Mouse (Mus musculus): ENCODE measurements at regions not wholly inside any gene's neighbourhood (a gene's known extent, or its start where the extent isn't known, plus 50 kb on each side); places are given as distances from the start of the nearest gene placed in this dataset.

DNA sequence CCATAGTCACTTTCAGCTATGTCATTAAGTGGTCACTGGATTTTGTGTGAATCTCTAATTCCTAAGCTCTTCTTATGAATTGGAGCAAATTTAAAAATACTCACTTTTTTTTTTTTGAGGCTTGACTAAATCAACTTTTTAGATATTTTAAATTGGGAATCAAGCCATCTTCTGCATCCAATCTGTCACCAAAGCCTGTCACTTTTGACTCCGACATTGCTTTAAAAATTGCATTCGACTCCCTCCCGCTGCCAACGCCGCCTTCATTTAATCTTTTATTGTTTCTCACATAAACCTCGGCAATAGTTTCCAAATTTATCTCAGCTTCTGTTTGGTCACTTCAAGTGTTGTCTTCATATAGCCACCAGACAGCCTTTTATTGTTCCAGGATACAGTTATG is 109.8 kb upstream of the Rorb start:
- no peaks in the 10 kb centered on the region for H3K27me3 ChIP-seq (ENCODE audit: control insufficient read depth, insufficient read depth, low read length)
- 91% methylated on average over 6 of the region's 6 CpGs for WGBS
- no peaks in the 10 kb centered on the region for H3K4me1 ChIP-seq (ENCODE audit: control insufficient read depth, insufficient read depth, low read length)
- H3K9me3 ChIP-seq (ENCODE audit: control insufficient read depth, low read depth, low read length) = no peaks in the 10 kb centered on the region
- H3K36me3 ChIP-seq (ENCODE audit: control insufficient read depth, insufficient read depth, low read length) = no peaks in the 10 kb centered on the region
- ATAC-seq (ENCODE audit: insufficient number of reproducible peaks, insufficient read depth, low FRiP score, low read depth) = no peak
- H3K4me2 ChIP-seq (replicated peaks; ENCODE audit: low read depth, low read length) = no peak overlapping the region
- H3K27ac ChIP-seq (ENCODE audit: low read length) = no peak overlapping the region
- H3K4me3 ChIP-seq (ENCODE audit: low read depth, low read length) = no peak overlapping the region
- no peak overlapping the region for H3K9ac ChIP-seq (replicated peaks; ENCODE audit: low read depth, low read length)

DNA sequence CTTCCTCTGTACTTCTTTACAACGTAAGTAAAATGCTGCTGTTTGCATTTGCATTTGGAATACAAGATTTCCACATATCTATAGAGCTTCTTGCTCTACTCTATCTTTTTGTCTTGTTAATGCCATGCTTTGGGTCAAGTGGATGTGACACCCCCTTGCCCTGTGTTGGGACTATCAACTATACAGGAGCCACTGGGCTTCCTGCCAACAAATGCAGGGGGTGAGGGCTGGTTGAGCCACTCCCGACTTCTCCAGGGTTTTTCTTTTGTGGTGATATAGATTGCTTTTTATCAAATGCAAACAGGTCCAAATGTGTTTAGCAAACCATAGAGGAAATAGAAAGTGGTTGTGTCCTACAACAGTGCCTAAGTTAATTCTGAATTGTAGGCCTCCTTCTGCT is 108.4 kb upstream of the Rorb start:
- no peaks in the 10 kb centered on the region for H3K4me1 ChIP-seq (ENCODE audit: control insufficient read depth, insufficient read depth, low read length)
- H3K4me2 ChIP-seq (replicated peaks; ENCODE audit: low read depth, low read length) = no peak overlapping the region
- no peak overlapping the region for H3K4me3 ChIP-seq (ENCODE audit: low read depth, low read length)
- no peak overlapping the region for H3K9ac ChIP-seq (replicated peaks; ENCODE audit: low read depth, low read length)
- peak; percentile 82 for ATAC-seq (ENCODE audit: insufficient number of reproducible peaks, insufficient read depth, low FRiP score, low read depth)
- no peaks in the 10 kb centered on the region for H3K36me3 ChIP-seq (ENCODE audit: control insufficient read depth, insufficient read depth, low read length)
- no peak overlapping the region for H3K27ac ChIP-seq (ENCODE audit: low read length)
- H3K27me3 ChIP-seq (ENCODE audit: control insufficient read depth, insufficient read depth, low read length) = no peaks in the 10 kb centered on the region
- H3K9me3 ChIP-seq (ENCODE audit: control insufficient read depth, low read depth, low read length) = no peaks in the 10 kb centered on the region
- 74% methylated on average over 2 of the region's 2 CpGs for WGBS

DNA sequence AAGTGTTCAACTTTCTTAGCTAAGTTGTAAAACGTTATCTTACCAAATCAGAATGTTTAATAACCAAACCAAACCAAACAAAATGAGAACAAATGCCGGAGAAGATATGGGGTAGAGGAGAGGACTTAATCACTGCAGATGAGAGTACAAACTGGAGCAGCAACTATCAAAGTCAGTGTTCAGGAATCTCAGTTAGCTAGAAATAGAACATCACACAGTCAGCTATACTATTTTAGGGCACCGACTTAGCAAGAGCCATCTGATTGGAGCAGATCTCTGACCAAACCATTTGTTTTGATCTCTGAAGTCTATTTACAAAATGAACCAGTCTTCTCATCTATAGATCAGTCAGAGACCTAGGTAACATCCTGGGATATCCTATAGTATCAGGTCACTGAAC is 107.7 kb upstream of the Rorb start:
- H3K4me2 ChIP-seq (replicated peaks; ENCODE audit: low read depth, low read length) = no peak overlapping the region
- H3K36me3 ChIP-seq (ENCODE audit: control insufficient read depth, insufficient read depth, low read length) = no peaks in the 10 kb centered on the region
- H3K4me3 ChIP-seq (ENCODE audit: low read depth, low read length) = no peak overlapping the region
- no peaks in the 10 kb centered on the region for H3K9me3 ChIP-seq (ENCODE audit: control insufficient read depth, low read depth, low read length)
- no peak overlapping the region for H3K9ac ChIP-seq (replicated peaks; ENCODE audit: low read depth, low read length)
- ATAC-seq (ENCODE audit: insufficient number of reproducible peaks, insufficient read depth, low FRiP score, low read depth) = no peak
- no peaks in the 10 kb centered on the region for H3K4me1 ChIP-seq (ENCODE audit: control insufficient read depth, insufficient read depth, low read length)
- WGBS = 68% methylated on average over 3 of the region's 3 CpGs
- H3K27ac ChIP-seq (ENCODE audit: low read length) = no peak overlapping the region
- H3K27me3 ChIP-seq (ENCODE audit: control insufficient read depth, insufficient read depth, low read length) = no peaks in the 10 kb centered on the region

DNA sequence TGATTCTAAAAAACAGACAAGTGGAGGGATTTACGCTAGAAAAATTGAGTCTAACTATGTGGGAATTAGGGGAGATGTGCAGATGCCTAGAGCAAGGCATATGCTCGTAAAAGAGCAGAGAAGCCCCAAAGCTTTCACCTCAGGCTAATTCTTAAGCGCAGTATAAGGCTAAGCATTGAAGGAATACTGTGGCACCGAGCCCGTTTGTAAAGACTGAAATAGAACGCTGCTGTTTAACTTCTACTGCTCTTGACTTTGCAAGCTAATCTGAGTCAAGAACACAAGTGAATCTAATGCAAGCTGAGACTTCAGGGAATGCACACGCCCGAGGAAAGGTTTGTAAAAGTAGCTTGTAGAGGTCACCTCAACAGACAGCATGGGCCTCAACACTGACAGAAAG is 88.5 kb upstream of the Rorb start:
- Histone ChIP-seq H3K9me3 (ENCODE audit: control insufficient read depth, low read depth, low read length) (no peaks in the 10 kb centered on the region), H3K4me3 (ENCODE audit: low read depth, low read length) (no peak overlapping the region), H3K27ac (ENCODE audit: low read length) (no peak overlapping the region), H3K4me1 (ENCODE audit: control insufficient read depth, insufficient read depth, low read length) (no peaks in the 10 kb centered on the region), H3K36me3 (ENCODE audit: control insufficient read depth, insufficient read depth, low read length) (no peaks in the 10 kb centered on the region), H3K27me3 (ENCODE audit: control insufficient read depth, insufficient read depth, low read length) (no peaks in the 10 kb centered on the region), H3K9ac (replicated peaks; ENCODE audit: low read depth, low read length) (no peak overlapping the region), H3K4me2 (replicated peaks; ENCODE audit: low read depth, low read length) (no peak overlapping the region)
- 75% methylated on average over 8 of the region's 8 CpGs for WGBS
- no peak for ATAC-seq (ENCODE audit: insufficient number of reproducible peaks, insufficient read depth, low FRiP score, low read depth)

DNA sequence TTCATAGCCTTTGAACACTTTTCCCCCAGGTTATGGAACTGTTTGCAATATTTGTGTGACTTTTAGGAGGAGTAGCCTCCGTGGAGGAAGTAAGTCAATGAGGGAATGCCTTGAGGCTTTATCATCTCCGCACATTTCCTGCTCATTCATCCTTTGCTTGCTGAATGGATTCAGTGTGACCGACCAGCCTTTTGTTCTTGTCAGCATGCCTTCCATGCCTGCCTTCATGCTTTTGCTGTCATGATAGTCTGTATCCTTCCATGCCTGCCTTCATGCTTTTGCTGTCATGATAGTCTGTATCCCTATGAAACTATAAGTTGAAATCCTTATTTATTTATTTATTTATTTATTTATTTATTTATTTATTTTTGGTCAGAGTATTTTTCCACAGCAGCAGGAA is 87.8 kb upstream of the Rorb start:
- no peak overlapping the region for H3K9ac ChIP-seq (replicated peaks; ENCODE audit: low read depth, low read length)
- H3K4me3 ChIP-seq (ENCODE audit: low read depth, low read length) = no peak overlapping the region
- no peaks in the 10 kb centered on the region for H3K9me3 ChIP-seq (ENCODE audit: control insufficient read depth, low read depth, low read length)
- no peak overlapping the region for H3K27ac ChIP-seq (ENCODE audit: low read length)
- no peaks in the 10 kb centered on the region for H3K27me3 ChIP-seq (ENCODE audit: control insufficient read depth, insufficient read depth, low read length)
- ATAC-seq (ENCODE audit: insufficient number of reproducible peaks, insufficient read depth, low FRiP score, low read depth) = no peak
- H3K4me1 ChIP-seq (ENCODE audit: control insufficient read depth, insufficient read depth, low read length) = no peaks in the 10 kb centered on the region
- H3K36me3 ChIP-seq (ENCODE audit: control insufficient read depth, insufficient read depth, low read length) = no peaks in the 10 kb centered on the region
- WGBS = 66% methylated on average over 3 of the region's 3 CpGs
- H3K4me2 ChIP-seq (replicated peaks; ENCODE audit: low read depth, low read length) = no peak overlapping the region

DNA sequence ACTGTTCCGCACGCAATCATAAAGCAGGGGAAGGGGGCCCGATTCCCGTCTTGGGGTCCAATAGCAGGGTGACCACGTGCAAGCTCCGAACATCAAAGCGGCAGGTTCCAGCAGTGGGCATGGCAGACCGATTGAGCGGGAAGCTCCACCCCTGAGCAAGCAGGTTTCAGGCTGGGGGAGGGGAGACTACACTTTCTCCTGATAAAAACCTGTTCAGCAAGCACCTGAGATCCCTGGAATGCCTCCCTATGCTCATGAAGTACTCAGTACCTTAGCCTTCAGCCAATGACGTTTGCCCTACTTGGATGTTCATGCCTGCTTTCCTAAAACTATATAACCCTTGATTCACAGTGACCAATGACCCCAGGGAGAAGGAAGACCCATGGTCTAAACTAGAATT is 83.7 kb upstream of the Rorb start:
- no peak overlapping the region for H3K4me3 ChIP-seq (ENCODE audit: low read depth, low read length)
- no peak overlapping the region for H3K9ac ChIP-seq (replicated peaks; ENCODE audit: low read depth, low read length)
- H3K27me3 ChIP-seq (ENCODE audit: control insufficient read depth, insufficient read depth, low read length) = no peaks in the 10 kb centered on the region
- H3K36me3 ChIP-seq (ENCODE audit: control insufficient read depth, insufficient read depth, low read length) = no peaks in the 10 kb centered on the region
- H3K4me1 ChIP-seq (ENCODE audit: control insufficient read depth, insufficient read depth, low read length) = no peaks in the 10 kb centered on the region
- no peak overlapping the region for H3K4me2 ChIP-seq (replicated peaks; ENCODE audit: low read depth, low read length)
- no peaks in the 10 kb centered on the region for H3K9me3 ChIP-seq (ENCODE audit: control insufficient read depth, low read depth, low read length)
- 35% methylated on average over 10 of the region's 10 CpGs for WGBS
- H3K27ac ChIP-seq (ENCODE audit: low read length) = no peak overlapping the region
- ATAC-seq (ENCODE audit: insufficient number of reproducible peaks, insufficient read depth, low FRiP score, low read depth) = peak; percentile 82

DNA sequence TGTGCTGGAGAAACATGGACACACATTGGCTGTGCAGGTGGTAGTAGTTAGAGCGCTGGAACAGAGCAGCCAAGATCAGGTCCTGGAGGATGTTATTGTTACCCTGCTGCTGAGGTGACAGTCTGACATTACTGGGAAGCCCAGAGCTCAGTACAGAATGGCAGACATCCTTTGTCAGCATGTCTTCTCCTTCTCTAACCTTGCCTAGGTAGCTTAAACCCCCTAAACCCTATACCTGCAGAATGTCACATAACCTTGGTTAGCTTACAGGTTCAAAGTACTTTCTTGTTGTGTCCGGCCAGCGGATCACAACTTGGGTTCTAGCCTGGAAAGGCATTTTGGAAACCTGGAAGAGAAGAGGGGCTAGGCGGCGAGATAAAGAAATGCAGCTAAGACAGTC is 83.3 kb upstream of the Rorb start:
- no peak overlapping the region for H3K27ac ChIP-seq (ENCODE audit: low read length)
- H3K4me3 ChIP-seq (ENCODE audit: low read depth, low read length) = no peak overlapping the region
- H3K4me1 ChIP-seq (ENCODE audit: control insufficient read depth, insufficient read depth, low read length) = no peaks in the 10 kb centered on the region
- 66% methylated on average over 5 of the region's 5 CpGs for WGBS
- no peaks in the 10 kb centered on the region for H3K36me3 ChIP-seq (ENCODE audit: control insufficient read depth, insufficient read depth, low read length)
- H3K9me3 ChIP-seq (ENCODE audit: control insufficient read depth, low read depth, low read length) = no peaks in the 10 kb centered on the region
- no peak overlapping the region for H3K4me2 ChIP-seq (replicated peaks; ENCODE audit: low read depth, low read length)
- ATAC-seq (ENCODE audit: insufficient number of reproducible peaks, insufficient read depth, low FRiP score, low read depth) = no peak
- H3K27me3 ChIP-seq (ENCODE audit: control insufficient read depth, insufficient read depth, low read length) = no peaks in the 10 kb centered on the region
- no peak overlapping the region for H3K9ac ChIP-seq (replicated peaks; ENCODE audit: low read depth, low read length)

DNA sequence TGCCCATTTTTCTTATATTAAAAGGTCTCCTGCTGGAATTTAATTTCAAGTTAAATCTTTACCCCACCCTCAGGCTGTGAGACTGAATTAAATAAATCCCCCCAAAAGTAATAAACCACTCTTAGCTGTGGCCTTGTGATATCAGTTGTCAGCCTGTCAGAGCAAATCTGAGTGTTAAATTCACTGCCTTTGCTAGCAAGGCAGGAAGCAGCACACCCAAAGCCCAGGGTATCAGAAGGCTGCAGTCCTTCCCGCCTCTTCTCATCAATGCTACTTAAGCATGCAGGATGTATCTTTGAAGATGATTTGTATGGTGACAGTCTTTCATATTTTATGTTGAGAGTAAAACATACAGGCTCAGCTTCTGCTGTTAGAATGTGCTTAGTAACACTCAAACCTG is 61.8 kb upstream of the Rorb start:
- 65% methylated on average over 1 of the region's 1 CpGs for WGBS
- Histone ChIP-seq H3K4me3 (ENCODE audit: low read depth, low read length) (no peak overlapping the region), H3K27ac (ENCODE audit: low read length) (no peak overlapping the region), H3K4me1 (ENCODE audit: control insufficient read depth, insufficient read depth, low read length) (no peaks in the 10 kb centered on the region), H3K4me2 (replicated peaks; ENCODE audit: low read depth, low read length) (no peak overlapping the region), H3K27me3 (ENCODE audit: control insufficient read depth, insufficient read depth, low read length) (no peaks in the 10 kb centered on the region), H3K9ac (replicated peaks; ENCODE audit: low read depth, low read length) (no peak overlapping the region), H3K9me3 (ENCODE audit: control insufficient read depth, low read depth, low read length) (no peaks in the 10 kb centered on the region), H3K36me3 (ENCODE audit: control insufficient read depth, insufficient read depth, low read length) (no peaks in the 10 kb centered on the region)
- ATAC-seq (ENCODE audit: insufficient number of reproducible peaks, insufficient read depth, low FRiP score, low read depth) = no peak

DNA sequence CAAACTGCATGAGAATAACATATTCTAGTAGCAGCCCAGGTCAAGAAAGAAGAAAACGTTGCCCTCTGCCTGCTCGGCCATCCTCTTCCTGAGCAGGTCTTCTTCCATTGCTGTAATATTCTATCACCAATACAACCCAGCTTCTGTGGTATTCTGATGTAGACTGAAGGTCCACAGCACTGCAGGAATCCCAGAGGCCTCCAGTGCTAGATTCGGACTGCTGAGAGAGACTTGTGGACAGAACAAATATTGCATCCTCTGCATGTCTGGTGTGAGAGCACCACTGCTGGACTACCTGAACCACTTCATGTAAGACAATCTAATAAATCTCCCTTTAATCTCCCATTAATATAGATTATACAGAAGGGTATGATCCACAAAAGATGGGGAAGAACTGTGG is 59.8 kb upstream of the Rorb start:
- Histone ChIP-seq H3K27me3 (ENCODE audit: control insufficient read depth, insufficient read depth, low read length) (no peaks in the 10 kb centered on the region), H3K4me2 (replicated peaks; ENCODE audit: low read depth, low read length) (no peak overlapping the region), H3K4me3 (ENCODE audit: low read depth, low read length) (no peak overlapping the region), H3K36me3 (ENCODE audit: control insufficient read depth, insufficient read depth, low read length) (no peaks in the 10 kb centered on the region), H3K4me1 (ENCODE audit: control insufficient read depth, insufficient read depth, low read length) (no peaks in the 10 kb centered on the region), H3K9me3 (ENCODE audit: control insufficient read depth, low read depth, low read length) (no peaks in the 10 kb centered on the region), H3K9ac (replicated peaks; ENCODE audit: low read depth, low read length) (no peak overlapping the region), H3K27ac (ENCODE audit: low read length) (no peak overlapping the region)
- WGBS = 86% methylated on average over 3 of the region's 3 CpGs
- no peak for ATAC-seq (ENCODE audit: insufficient number of reproducible peaks, insufficient read depth, low FRiP score, low read depth)

Data from stomach, embryonic 14.5 days (tissue).